Comparison of ENCODE assay signal across 9 mouse cellular contexts in the genomic region with DNA sequence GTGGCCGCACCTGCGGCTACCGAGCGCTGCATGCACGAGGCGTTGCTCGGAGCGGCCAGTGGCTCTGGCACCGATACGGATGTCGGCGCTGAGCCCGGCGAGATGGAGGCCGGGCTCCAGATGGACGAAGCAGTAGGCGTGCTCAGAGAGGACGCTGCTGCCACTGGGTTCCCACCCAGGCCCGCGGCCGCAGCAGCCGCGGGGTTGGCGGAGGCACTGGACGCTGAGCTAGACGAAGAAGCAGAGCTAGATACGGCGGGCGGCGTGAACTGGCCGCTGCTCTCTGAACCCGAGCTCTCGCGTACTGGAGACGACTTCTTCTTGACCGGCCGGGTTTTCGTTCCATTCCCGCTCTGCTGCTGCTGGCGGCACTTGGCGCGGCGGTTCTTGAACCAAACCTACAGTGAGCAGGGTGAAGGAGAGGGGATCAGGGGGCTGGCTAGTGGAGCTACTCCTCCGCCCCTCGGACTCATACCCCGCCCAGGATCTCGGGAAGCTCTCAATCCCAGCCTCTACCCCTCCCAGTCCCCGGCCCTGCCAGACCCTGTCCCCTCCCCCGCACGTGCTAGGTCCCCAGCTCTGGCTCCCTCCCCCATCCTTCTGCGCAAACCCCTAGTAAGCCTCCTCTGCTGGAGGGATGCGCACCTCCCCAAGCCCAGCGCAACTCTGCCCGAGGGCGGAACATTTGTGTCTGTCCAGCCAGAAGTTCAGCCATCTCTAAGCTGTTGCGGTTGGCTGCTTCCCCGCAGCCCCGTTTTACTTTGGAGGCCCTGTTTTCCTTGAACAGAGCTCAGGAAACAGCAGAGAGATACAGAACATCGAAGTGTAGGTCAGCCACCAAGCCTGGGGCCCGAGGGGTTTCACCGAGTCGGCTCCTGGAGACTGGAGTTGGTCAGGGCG. TPM values are rescaled to one million over a fixed set of nuclear protein-coding genes. Genes with fewer than 3 reads are reported as not detected.
DNase-seq lines count a peak whose midpoint lies in the region; ATAC-seq and TF ChIP-seq lines count a peak whose summit lies in the region.
"Had no signal": no experiment of that assay in that cellular context is flagged by ENCODE, and none has a peak within 500 bp of the region (broad histone marks: within the 10 kb centered on the region; RNA-seq: fewer than 3 reads in every experiment).

No protein-coding gene starts in this region.

- intact Hi-C loops in gastrocnemius, adult 2 months (cut with DNase I), result no loop called here

- no peak for TF ChIP-seq CTCF in gastrocnemius, adult 2 months (IDR thresholded peaks at IDR 0.05)
- TF ChIP-seq CTCF in hindbrain, postnatal 0 days (IDR thresholded peaks at IDR 0.05; ENCODE audit: low read depth), result no peak

- H3K4me2 ChIP-seq in forebrain, embryonic 14.5 days (ENCODE audit: low read length), result peak overlapping the region; percentile 82
- H3K4me2 ChIP-seq in hindbrain, postnatal 0 days (ENCODE audit: low read depth, low read length), result peak overlapping the region; percentile 50
- peak overlapping the region; percentile 35 for H3K4me2 ChIP-seq in liver, embryonic 12.5 days

- peaks cover 17% of the 10 kb centered on the region; the same call in 1 of the 2 replicates for H3K27me3 ChIP-seq in forebrain, embryonic 14.5 days (replicated peaks; ENCODE audit: control insufficient read depth, insufficient read depth, low read length)
- peaks cover 66% of the 10 kb centered on the region for H3K27me3 ChIP-seq in hindbrain, postnatal 0 days (ENCODE audit: insufficient read depth, low read length)
- peaks cover 99% of the 10 kb centered on the region for H3K27me3 ChIP-seq in liver, embryonic 12.5 days (replicated peaks)
- H3K27me3 ChIP-seq: CH12.LX had no signal

- H3K9me3 ChIP-seq in forebrain, embryonic 14.5 days (replicated peaks; ENCODE audit: control insufficient read depth, low read length), result no peaks in the 10 kb centered on the region
- H3K9me3 ChIP-seq in hindbrain, postnatal 0 days (ENCODE audit: low read length), result no peaks in the 10 kb centered on the region
- H3K9me3 ChIP-seq in liver, embryonic 12.5 days (replicated peaks), result no peaks in the 10 kb centered on the region

- H3K27ac ChIP-seq in gastrocnemius, adult 2 months, result no peak overlapping the region
- H3K27ac ChIP-seq in forebrain, embryonic 14.5 days (ENCODE audit: low read depth, low read length), result peak overlapping the region; percentile 81
- H3K27ac ChIP-seq in hindbrain, postnatal 0 days, result no peak overlapping the region
- H3K27ac ChIP-seq in liver, embryonic 12.5 days, result no peak overlapping the region

- DNase-seq in gastrocnemius, adult 2 months, result peak; percentile 50
- no peak for DNase-seq in gastrocnemius, adult 18-20 months (ENCODE audit: low spot score)
- peak; percentile 88 for DNase-seq in R1 (ENCODE audit: low read depth, low spot score)
- DNase-seq in forebrain, embryonic 14.5 days (ENCODE audit: low spot score), result peak; percentile 88
- DNase-seq in hindbrain, postnatal 0 days (ENCODE audit: low spot score), result no peak
- DNase-seq in retina, postnatal 1 day, result peak; percentile 58
- no peak for DNase-seq in thymus, postnatal 36 days

- H3K9ac ChIP-seq in forebrain, embryonic 14.5 days (ENCODE audit: low read length), result peak overlapping the region; percentile 74
- H3K9ac ChIP-seq in hindbrain, postnatal 0 days (replicated peaks; ENCODE audit: low read length), result no peak overlapping the region
- no peak overlapping the region for H3K9ac ChIP-seq in liver, embryonic 12.5 days

- peaks cover 12% of the 10 kb centered on the region for H3K4me1 ChIP-seq in forebrain, embryonic 14.5 days (ENCODE audit: control insufficient read depth, insufficient read depth, low read length)
- H3K4me1 ChIP-seq in hindbrain, postnatal 0 days (ENCODE audit: insufficient read depth, low read length), result peaks cover 8% of the 10 kb centered on the region; the same call in 1 of the 2 replicates
- H3K4me1 ChIP-seq in liver, embryonic 12.5 days, result peaks cover 33% of the 10 kb centered on the region

- peak overlapping the region; percentile 62 for H3K4me3 ChIP-seq in gastrocnemius, adult 2 months
- peak overlapping the region; percentile 67 for H3K4me3 ChIP-seq in forebrain, embryonic 14.5 days (ENCODE audit: low read depth, low read length)
- peak overlapping the region; percentile 26 for H3K4me3 ChIP-seq in hindbrain, postnatal 0 days (ENCODE audit: low read length)
- 0 out of 2 replicates have a peak overlapping the region, but pooled peaks have one; percentile 3 for H3K4me3 ChIP-seq in liver, embryonic 12.5 days

- peaks cover 11% of the 10 kb centered on the region for H3K36me3 ChIP-seq in forebrain, embryonic 14.5 days (ENCODE audit: control insufficient read depth, insufficient read depth, low read length)
- H3K36me3 ChIP-seq in hindbrain, postnatal 0 days (ENCODE audit: insufficient read depth, low read length), result no peaks in the 10 kb centered on the region
- no peaks in the 10 kb centered on the region for H3K36me3 ChIP-seq in liver, embryonic 12.5 days

- peak; percentile 41 for ATAC-seq in forebrain, embryonic 14.5 days
- peak; percentile 34; the same call in 1 of the 2 replicates for ATAC-seq in hindbrain, postnatal 0 days
- ATAC-seq in liver, embryonic 12.5 days, result 0 out of 2 replicates have a peak, but pooled peaks have one; percentile 6

- WGBS in forebrain, embryonic 14.5 days, result 1% methylated on average over 63 of the region's 63 CpGs
- 1% methylated on average over 61 of the region's 63 CpGs for WGBS in hindbrain, postnatal 0 days
- under 1% methylated on average over 63 of the region's 63 CpGs for WGBS in liver, embryonic 12.5 days (ENCODE audit: insufficient replicate concordance)

RNA-seq across cellular contexts. Expression of a gene that starts 5.8 kb away (rescaled TPM):
- not detected for total RNA-seq in gastrocnemius, adult 2 months (2021)
- not detected for total RNA-seq in gastrocnemius, adult 18-20 months (2021)
- 9.8 and 11.1 TPM in 2 replicates for polyA plus RNA-seq in forebrain, embryonic 14.5 days (2014; fragmentation: Nextera tagmentation; extraction: Ambion mirVana)
- 0.36 and 1.2 TPM in 2 replicates for total RNA-seq in hindbrain, postnatal 0 days (2014; rRNA removed)
- 0.74 and 0.86 TPM in 2 replicates for polyA plus RNA-seq in hindbrain, postnatal 0 days (2015; fragmentation: Nextera tagmentation; extraction: Ambion mirVana)
- polyA plus RNA-seq in liver, embryonic 12.5 days (2016; fragmentation: Nextera tagmentation; extraction: Ambion mirVana), result not detected in 2 replicates
- total RNA-seq: CH12.LX had no signal

Comparison
In these comparisons a context has a peak if more than half of its experiments do, and no peak if none do; other contexts are left out.
1. DNase-seq: peak in gastrocnemius, adult 2 months (single experiment), R1 (single experiment), forebrain, embryonic 14.5 days (single experiment) and retina, postnatal 1 day (single experiment); none in gastrocnemius, adult 18-20 months (single experiment), hindbrain, postnatal 0 days (single experiment) and thymus, postnatal 36 days (0 of 2).
2. H3K4me3 ChIP-seq: peak in every context shown above with its lines; median percentile 67 in forebrain, embryonic 14.5 days; 62 in gastrocnemius, adult 2 months; 26 in hindbrain, postnatal 0 days; 3 in liver, embryonic 12.5 days.
3. Peak in every context shown above with its lines, with median percentiles within 50 percentile points of each other: ATAC-seq and H3K4me2 ChIP-seq.